Mouse (Mus musculus): ENCODE measurements around the gene Olfr1423.
"Not testable (repeated sequence)": the region's sequence is repeated elsewhere in the genome, so short reads cannot be mapped to it uniquely, and the experiment has no call there.

Gene Olfr1423

GRCm38 (mm10) chr19:12041217-12041616 is at the start of gene Olfr1423:
TSS of gene Olfr1423 (minus strand) at chr19:12041317.
- no peak for DNase-seq (ENCODE audit: low spot score in 2 of 2)

DNA sequence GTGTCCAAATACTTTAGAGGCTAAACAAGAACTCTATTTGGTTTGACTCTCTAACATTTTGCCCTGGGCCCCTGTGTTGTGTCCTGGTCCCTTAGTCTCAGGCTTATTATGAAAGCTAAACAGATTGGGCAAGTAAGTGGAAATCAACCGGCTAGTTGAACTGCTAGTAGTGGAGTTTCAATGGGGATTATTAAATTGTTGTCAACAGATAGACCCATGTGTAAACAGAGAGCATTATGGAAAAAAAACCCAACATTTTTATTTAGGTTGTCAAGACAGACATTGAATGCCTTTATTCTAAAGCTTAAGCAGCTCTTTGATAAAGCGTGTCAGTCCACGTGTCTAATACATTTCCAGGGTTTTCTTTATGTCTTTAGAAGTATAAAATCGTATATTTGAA is 36.5 kb upstream of the Olfr1423 start, which contains the start of gene Olfr1425:
Gene Olfr1425, minus strand, starts transcription at position 101 of the 400 bp plus-strand sequence.
- DNase-seq (ENCODE audit: low spot score in 2 of 2), result not testable (repeated sequence)

- not testable (repeated sequence) for DNase-seq (ENCODE audit: low spot score in 2 of 2)
Measured at GRCm38 (mm10) chr19:12069546-12069945, 28.4 kb upstream of the Olfr1423 start.

GRCm38 (mm10) chr19:12067806-12068205 is 26.7 kb upstream of the Olfr1423 start:
- not testable (repeated sequence) for DNase-seq (ENCODE audit: low spot score in 2 of 2)

GRCm38 (mm10) chr19:12062582-12062981 is 21.5 kb upstream of the Olfr1423 start, which contains the start of gene Olfr1424:
TSS of gene Olfr1424 (minus strand) at chr19:12062682.
- not testable (repeated sequence) for DNase-seq (ENCODE audit: low spot score in 2 of 2)

- no peak for DNase-seq (ENCODE audit: low spot score in 2 of 2)
Measured at GRCm38 (mm10) chr19:12043163-12043562, 2.0 kb upstream of the Olfr1423 start.

- DNase-seq (ENCODE audit: low spot score in 2 of 2), result no peak
Measured at GRCm38 (mm10) chr19:12037727-12038126, 3.4 kb downstream of the Olfr1423 start.

GRCm38 (mm10) chr19:12026606-12027005 is 14.5 kb downstream of the Olfr1423 start:
- peak in 1 of 2 experiments; percentile 10 for DNase-seq (ENCODE audit: low spot score in 2 of 2)

- no peak for DNase-seq (ENCODE audit: low spot score in 2 of 2)
Measured at GRCm38 (mm10) chr19:12025333-12025732, 15.8 kb downstream of the Olfr1423 start.

DNA sequence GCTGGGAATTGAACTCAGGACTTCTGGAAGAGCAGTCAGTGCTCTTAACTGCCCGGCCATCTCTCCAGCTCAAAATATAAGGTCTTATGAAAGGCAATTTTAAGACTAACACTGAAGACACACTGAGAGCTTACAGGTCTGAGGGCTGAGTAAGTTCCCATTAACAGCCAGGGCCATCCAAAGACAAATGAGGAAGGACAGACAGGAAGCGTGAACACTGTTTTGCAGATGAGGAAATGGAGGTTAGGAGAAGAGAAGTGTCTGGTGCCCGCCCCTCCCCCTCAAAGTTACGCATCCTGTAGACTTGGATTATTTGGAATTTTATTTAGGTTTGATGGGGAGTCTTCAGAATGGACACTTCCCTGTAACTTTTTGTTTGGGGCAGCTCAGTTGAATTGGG is 17.0 kb downstream of the Olfr1423 start:
- DNase-seq (ENCODE audit: low spot score in 2 of 2), result no peak

DNA sequence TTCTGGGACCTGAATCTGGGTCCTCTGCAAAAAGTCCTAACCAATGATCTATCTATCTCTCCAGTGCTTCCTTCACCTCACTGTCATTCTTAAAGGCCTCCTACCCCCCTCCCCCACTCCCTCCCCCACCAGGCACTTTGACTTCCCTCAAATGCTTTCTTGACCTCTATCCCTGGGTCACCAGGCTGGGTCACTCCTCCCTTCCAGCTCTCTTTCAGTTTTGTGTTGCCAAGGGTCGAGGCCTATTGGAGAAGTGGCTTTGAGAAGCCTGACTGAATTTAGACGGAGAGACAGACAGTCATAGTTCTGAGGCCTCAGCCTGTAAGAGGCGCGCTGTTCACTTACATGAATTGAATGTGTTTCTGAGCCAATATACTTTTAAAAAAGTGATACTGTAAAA is 24.9 kb downstream of the Olfr1423 start:
- DNase-seq (ENCODE audit: low spot score in 2 of 2), result no peak

- DNase-seq (ENCODE audit: low spot score in 2 of 2), result no peak
Measured at GRCm38 (mm10) chr19:12015708-12016107, 25.4 kb downstream of the Olfr1423 start.

DNA sequence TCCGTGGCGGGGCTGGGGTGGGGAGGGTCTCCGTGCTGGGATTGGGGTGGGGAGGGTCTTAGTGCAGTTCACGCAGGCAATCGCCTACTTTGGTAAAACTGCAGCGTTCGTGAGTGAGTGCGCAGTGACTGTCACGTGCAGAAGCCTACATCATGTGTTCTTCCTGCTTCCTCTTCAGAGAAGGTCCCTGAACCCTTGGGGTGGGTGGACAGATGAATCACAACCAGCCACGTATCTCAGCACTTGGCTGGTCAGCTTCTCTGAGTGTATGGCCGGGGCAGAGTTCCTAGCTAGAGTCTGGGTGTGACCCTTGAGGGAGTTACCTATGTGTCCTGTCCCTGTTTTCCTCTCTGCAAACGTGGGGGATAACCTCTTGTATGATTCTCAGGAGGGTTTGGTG is 27.9 kb downstream of the Olfr1423 start:
- DNase-seq (ENCODE audit: low spot score in 2 of 2), result peak; percentile 55 to 70

DNA sequence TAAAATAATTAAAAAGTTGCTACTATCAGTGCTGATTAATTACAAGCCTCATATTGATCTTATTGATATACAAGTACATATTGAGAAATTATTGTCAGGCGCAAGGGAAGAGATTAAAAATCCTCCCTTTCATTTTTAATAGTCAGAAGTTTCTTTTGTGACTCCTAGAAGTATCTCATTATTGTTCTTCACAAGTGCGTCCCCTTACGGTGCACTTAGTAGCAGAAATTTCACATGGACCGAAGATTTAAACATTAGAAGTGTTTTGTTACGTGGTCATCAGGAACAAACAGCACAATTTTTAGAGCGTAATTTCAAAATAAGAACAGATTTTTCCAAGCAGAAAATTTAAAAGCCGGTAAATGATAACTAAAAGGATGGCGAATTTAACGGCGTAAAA is 28.5 kb downstream of the Olfr1423 start:
- DNase-seq (ENCODE audit: low spot score in 2 of 2), result no peak

DNA sequence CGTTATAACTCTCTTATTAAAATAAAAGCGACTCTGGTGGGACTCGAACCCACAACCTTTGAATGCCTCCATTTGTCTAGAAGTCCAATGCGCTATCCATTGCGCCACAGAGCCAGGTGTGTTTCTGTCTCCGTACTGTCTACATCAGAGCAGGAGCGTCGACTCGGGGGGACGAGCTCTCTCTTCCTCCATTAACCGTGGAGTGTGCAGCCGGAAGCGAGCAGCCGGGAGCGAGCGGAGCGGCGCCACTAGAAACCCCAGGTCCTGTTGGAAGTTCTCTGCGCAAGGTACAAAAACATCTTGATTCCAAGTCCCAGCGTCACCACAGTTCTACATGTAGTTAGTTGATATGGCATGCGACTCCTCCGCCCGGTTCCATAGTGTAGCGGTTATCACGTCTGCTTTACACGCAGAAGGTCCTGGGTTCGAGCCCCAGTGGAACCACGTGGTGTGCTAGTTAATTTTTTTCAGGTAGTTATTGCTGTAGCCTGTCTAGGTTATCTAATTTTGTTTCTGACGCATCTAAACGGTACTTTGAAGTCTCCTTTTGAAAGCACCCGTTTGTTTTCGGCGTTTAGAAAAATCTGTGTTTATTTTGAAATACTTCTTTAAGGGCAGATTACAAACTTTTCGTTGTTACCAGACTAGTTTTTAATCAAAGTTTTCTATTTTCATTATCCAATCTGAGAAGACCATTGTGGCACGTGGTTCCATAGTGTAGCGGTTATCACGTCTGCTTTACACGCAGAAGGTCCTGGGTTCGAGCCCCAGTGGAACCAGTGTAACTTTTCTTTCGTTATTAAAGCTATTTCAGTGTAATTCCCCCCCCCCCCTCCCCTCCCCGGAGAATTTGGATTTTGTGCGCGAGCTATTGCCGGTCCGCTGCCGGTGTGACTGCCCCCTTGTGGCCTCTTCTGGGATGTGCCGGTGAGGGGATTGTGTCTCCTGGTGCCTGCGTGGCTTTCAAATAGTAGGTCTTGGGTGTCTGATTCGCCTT is 29.3 kb downstream of the Olfr1423 start:
- DNase-seq (ENCODE audit: low spot score in 2 of 2), result peak; percentile 92 to 93

DNA sequence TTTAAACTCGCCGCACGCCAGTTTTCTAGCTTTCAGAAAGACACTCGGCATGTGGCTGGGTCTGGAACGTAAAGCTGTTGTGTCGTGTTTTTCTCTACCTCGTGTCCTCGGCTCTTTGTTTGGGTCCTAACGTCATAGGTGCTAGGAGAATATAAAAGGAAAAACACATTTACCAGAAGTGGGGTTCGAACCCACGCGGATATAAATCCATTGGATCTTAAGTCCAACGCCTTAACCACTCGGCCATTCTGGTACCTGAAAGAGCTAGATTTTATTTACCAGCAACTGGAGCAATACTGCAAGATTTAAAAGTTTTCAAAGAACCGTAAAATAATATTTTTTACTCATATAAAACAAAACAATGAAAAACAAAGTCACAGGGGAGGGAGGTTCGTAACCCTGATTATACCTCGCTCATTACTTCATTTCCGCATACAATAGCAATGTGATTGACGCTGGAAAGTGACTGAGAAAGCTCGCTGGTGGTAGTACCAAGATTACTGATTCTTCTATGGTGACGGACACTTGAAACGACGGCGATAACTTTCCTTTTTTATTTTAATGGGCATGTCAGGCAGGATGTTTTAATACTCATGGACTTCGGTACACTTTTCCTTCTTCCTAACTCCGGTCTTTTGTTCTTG is 30.1 kb downstream of the Olfr1423 start:
- DNase-seq (ENCODE audit: low spot score in 2 of 2), result peak; percentile 89 to 91

DNA sequence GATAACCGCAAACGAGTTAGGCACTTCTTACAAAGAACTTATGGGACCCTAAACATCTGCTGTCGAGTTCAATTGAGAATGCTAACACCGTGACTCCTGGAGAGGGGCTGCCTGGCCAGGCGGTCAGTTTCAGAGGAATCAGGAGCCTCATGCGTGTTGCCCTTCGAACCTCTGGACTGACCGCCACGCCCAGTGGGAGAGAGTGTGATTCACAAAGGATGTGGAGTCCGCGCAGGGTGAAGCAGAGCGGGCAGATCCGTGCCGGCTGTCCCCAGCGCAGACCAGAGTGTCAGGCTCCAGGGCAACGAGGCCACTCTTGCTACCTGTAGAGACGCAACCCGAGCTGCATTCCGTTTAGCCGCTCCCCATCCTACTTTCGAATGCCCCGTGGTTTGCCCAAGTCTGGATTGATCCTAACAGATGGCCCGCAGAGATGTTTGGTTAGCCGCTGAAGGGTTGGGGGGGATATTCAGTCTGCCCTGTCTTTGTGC is 30.8 kb downstream of the Olfr1423 start:
- peak; percentile 56 to 64 for DNase-seq (ENCODE audit: low spot score in 2 of 2)

GRCm38 (mm10) chr19:12009501-12010280 is 31.4 kb downstream of the Olfr1423 start:
- peak; percentile 85 to 86 for DNase-seq (ENCODE audit: low spot score in 2 of 2)

GRCm38 (mm10) chr19:12008410-12009380 is 32.4 kb downstream of the Olfr1423 start:
- DNase-seq (ENCODE audit: low spot score in 2 of 2), result no peak
